Mouse (Mus musculus) T-cell, adult 66 days (primary cell): ENCODE results near the gene Pipox. TPM values are rescaled to one million over a fixed set of nuclear protein-coding genes. Genes with fewer than 3 reads are reported as not detected.

ENCODE experiments used
- total RNA-seq, 2 experiments: library from RNA; stranded (reverse); gene quantifications; 3 replicates in 1 of 2; 4 replicates in 1 of 2; pipeline ENCODE4 v1.2.4; 2023

Pipox gene
- under 1 TPM in 1 of 2 experiments, not detected in 1; 0.35 TPM for total RNA-seq

DNA sequence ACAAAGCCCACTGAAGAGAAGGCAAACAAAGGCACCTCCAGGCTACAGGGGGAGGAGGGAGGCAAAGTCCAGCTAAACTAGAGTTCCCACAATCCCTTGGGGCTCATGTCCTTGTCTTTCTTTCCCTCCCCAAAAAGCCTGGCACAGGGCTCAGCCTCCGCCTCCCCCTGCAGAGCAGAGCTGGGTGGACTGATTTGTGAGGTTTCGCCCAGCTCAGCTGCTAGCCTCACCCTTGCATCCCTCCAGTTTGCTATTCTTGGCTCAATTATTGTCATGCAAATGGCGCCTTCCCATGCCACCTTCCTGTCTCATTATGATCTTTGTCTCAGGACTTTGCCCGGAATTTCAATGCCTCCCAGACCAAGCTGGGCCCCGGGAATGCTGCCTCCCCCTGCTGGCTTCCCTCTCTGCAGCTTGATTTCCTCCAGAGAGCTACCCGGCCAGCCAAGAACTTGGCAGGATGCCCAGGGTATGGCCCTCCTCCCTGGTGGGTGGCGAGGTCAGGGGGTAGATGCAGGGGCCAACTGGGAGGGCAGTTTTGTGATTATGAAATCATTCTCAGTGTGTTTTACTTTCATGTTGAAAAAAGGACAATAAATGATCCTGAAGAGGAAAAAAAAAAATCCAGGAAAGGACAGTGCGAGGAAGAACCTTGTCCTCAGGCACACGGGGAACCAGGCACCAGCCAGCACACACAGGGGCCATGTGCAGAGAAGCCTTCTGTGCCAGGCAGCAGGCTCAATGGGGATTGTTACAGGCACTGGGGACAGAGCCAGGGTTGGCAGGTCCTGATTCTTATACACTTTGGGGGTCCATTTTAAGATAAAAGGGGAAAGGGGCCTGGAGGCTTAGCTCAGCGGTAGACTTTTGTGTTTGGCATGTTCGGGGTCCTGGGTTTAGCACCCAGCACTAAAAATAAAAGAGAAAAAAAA, at the start of gene Pipox:
Gene Pipox, minus strand, starts transcription at position 310 of the 932 bp plus-strand sequence.

GRCm38 (mm10) chr11:77930751-77931540, 37.0 kb upstream of the Pipox start, which contains the start of gene Sez6:
Gene Sez6, plus strand, starts transcription at chr11:77930800.

Other genes with a start within 250 kb of the Pipox start
- gene Nufip2, start 207.9 kb downstream of the Pipox start, total RNA-seq: 100 to 1,000 TPM; 145 to 161 TPM
- gene Cryba1, start 168.8 kb downstream of the Pipox start, total RNA-seq: not detected
- 10 to 100 TPM; 66.0 to 67.4 TPM for gene Myo18a, start 130.8 kb downstream of the Pipox start, total RNA-seq
- gene Gm10277, start 106.3 kb downstream of the Pipox start, total RNA-seq: not detected
- not detected for gene Sez6, start 36.7 kb upstream of the Pipox start, total RNA-seq
- 100 to 1,000 TPM; 128 to 137 TPM for gene Phf12, start 88.7 kb upstream of the Pipox start, total RNA-seq
- 1 to 10 TPM; 3.8 to 5.0 TPM for gene Dhrs13, start 138.2 kb upstream of the Pipox start, total RNA-seq
- 10 to 100 TPM; 31.6 to 32.5 TPM for gene Flot2, start 143.8 kb upstream of the Pipox start, total RNA-seq
- 10 to 100 TPM; 27.6 to 32.2 TPM for gene Eral1, start 186.3 kb upstream of the Pipox start, total RNA-seq
- 10 to 100 TPM; 17.5 to 20.0 TPM for gene Fam222b, start 200.6 kb upstream of the Pipox start, total RNA-seq